Mouse (Mus musculus): ENCODE results near the gene Rnaseh2b.

GRCm38 (mm10) chr14:62273604-62274003 is 18.8 kb upstream of the Rnaseh2b start:
- TF ChIP-seq CTCF (IDR thresholded peaks at IDR 0.05; ENCODE audit: borderline replicate concordance, control insufficient read depth, extremely low read depth, insufficient read depth, low read length, poor library complexity) = no peak
- TF ChIP-seq POLR2A (IDR thresholded peaks at IDR 0.05; ENCODE audit: control insufficient read depth, extremely low read depth, insufficient read depth, low read length, poor library complexity) = no peak
